Mouse (Mus musculus): ENCODE measurements at regions not wholly inside any gene's neighbourhood (a gene's known extent, or its start where the extent isn't known, plus 50 kb on each side); places are given as distances from the start of the nearest gene placed in this dataset.

DNA sequence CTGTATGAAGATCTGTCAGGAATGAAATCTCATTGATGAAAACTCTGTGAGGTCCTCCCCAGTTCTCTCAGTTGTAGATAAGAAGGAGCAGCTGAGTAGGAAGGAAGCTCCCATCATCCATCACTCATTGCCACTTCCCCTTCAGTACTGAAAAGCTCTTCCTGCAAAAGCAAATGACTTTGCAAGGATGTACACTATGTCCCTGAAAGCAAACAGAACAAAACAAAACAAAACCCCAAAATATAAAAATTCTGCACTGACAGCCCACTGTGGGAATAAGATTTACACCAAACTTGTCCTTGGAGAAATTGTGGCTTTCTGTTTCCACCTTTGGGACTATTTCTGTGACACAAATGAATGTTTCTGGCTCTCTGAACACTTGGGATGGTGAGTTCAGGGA lies 59.8 kb upstream of the Il15 start:
- Histone ChIP-seq H3K27ac (ENCODE audit: low read length) (no peak overlapping the region), H3K9ac (replicated peaks; ENCODE audit: low read depth, low read length) (no peak overlapping the region), H3K9me3 (ENCODE audit: control insufficient read depth, low read depth, low read length) (no peaks in the 10 kb centered on the region), H3K4me3 (ENCODE audit: low read depth, low read length) (no peak overlapping the region), H3K27me3 (ENCODE audit: control insufficient read depth, insufficient read depth, low read length) (no peaks in the 10 kb centered on the region), H3K4me1 (ENCODE audit: control insufficient read depth, insufficient read depth, low read length) (no peaks in the 10 kb centered on the region), H3K36me3 (ENCODE audit: control insufficient read depth, insufficient read depth, low read length) (no peaks in the 10 kb centered on the region), H3K4me2 (replicated peaks; ENCODE audit: low read depth, low read length) (no peak overlapping the region)
- ATAC-seq (ENCODE audit: insufficient number of reproducible peaks, insufficient read depth, low FRiP score, low read depth), result no peak

DNA sequence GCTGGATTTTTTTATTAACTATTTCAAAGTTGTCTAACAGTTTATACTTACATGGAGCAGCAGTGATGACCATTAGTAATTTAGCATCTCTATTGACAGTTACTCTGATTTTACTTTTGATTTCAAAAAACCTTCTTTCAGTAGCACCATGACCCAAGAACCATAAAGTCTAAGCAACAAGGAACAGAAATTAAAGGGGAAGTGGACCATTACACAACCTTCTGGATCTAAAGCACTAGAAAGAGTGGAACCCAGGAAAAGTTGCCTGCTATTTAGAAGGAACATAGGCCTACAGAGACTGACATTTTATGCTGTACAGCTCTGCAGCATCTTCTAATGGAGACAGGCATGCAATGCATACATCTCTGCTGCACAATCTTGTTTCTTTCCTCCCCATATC lies 56.0 kb upstream of the Il15 start:
- H3K4me2 ChIP-seq (replicated peaks; ENCODE audit: low read depth, low read length), result no peak overlapping the region
- ATAC-seq (ENCODE audit: insufficient number of reproducible peaks, insufficient read depth, low FRiP score, low read depth), result no peak
- no peaks in the 10 kb centered on the region for H3K27me3 ChIP-seq (ENCODE audit: control insufficient read depth, insufficient read depth, low read length)
- H3K9ac ChIP-seq (replicated peaks; ENCODE audit: low read depth, low read length), result no peak overlapping the region
- no peak overlapping the region for H3K27ac ChIP-seq (ENCODE audit: low read length)
- no peak overlapping the region for H3K4me3 ChIP-seq (ENCODE audit: low read depth, low read length)
- H3K9me3 ChIP-seq (ENCODE audit: control insufficient read depth, low read depth, low read length), result no peaks in the 10 kb centered on the region
- H3K4me1 ChIP-seq (ENCODE audit: control insufficient read depth, insufficient read depth, low read length), result no peaks in the 10 kb centered on the region
- H3K36me3 ChIP-seq (ENCODE audit: control insufficient read depth, insufficient read depth, low read length), result no peaks in the 10 kb centered on the region

DNA sequence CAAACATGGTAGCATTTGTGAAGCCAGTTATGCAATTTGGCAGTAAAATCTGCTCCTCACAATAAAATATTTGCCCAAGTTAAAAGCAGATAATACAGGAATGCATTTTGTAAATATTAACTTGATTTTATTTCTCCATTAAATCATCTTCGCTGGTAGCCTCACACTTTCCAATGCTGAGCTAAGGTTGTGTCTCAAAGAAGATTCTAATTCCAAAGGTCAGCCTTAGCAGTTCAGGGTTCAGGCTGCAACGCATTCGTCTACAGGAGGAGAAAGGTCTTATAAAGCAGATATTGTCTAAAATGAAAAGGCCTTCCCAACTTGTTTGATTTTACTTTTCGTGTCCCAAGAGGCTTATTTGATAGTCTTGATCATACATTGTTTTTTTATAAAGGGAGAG lies 51.0 kb upstream of the Il15 start:
- Histone ChIP-seq H3K27ac (ENCODE audit: low read length) (no peak overlapping the region), H3K27me3 (ENCODE audit: control insufficient read depth, insufficient read depth, low read length) (no peaks in the 10 kb centered on the region), H3K9me3 (ENCODE audit: control insufficient read depth, low read depth, low read length) (no peaks in the 10 kb centered on the region), H3K4me3 (ENCODE audit: low read depth, low read length) (no peak overlapping the region), H3K4me1 (ENCODE audit: control insufficient read depth, insufficient read depth, low read length) (no peaks in the 10 kb centered on the region), H3K9ac (replicated peaks; ENCODE audit: low read depth, low read length) (no peak overlapping the region), H3K36me3 (ENCODE audit: control insufficient read depth, insufficient read depth, low read length) (no peaks in the 10 kb centered on the region), H3K4me2 (replicated peaks; ENCODE audit: low read depth, low read length) (no peak overlapping the region)
- 66% methylated on average over 4 of the region's 4 CpGs for WGBS
- ATAC-seq (ENCODE audit: insufficient number of reproducible peaks, insufficient read depth, low FRiP score, low read depth), result no peak

Data from stomach, embryonic 14.5 days (tissue).